Mouse (Mus musculus): ENCODE measurements around the gene Luc7l3. TPM values are rescaled to one million over a fixed set of nuclear protein-coding genes. Genes with fewer than 3 reads are reported as not detected.
A peak's percentile ranks its signal among the peaks of the same experiment; 100 is the strongest.

The Luc7l3 gene
- polyA plus RNA-seq, 2 experiments, result 96.9 to 138 TPM

DNA sequence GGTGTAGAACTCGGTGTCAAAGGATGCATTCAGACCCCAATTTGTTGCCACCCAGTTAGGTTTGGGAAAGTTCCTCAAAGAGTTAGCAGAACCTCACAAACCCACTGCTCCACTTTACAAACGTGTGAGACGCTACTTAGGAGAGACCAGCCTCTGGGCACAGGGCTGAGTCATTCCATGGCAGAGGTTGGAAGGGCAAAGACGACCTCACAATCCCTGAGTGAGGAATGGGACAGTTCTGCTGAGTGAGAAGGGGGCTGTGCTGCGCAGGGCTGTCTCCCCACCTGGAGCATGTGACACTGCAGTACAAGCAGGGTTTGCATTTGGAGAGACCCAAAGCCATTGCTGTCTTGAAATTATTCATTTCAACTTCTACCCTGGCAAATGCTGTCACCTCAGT is 39.5 kb downstream of the Luc7l3 start:
- Histone ChIP-seq H3K4me3 (replicated peaks; ENCODE audit: low read length) (no peak overlapping the region), H3K4me1 (ENCODE audit: control insufficient read depth, insufficient read depth, low read length) (0 out of 2 replicates have a peak, but pooled peaks cover 6% of the 10 kb centered on the region), H3K27ac (replicated peaks; ENCODE audit: low read depth, low read length) (no peak overlapping the region), H3K4me2 (replicated peaks; ENCODE audit: low read depth, low read length, severe bottlenecking) (no peak overlapping the region), H3K27me3 (ENCODE audit: control insufficient read depth, insufficient read depth, low read length) (no peaks in the 10 kb centered on the region), H3K9me3 (ENCODE audit: control insufficient read depth, low read length) (no peaks in the 10 kb centered on the region), H3K9ac (ENCODE audit: low read depth, low read length, severe bottlenecking) (no peak overlapping the region), H3K36me3 (ENCODE audit: control insufficient read depth, insufficient read depth, low read length) (peaks cover 25% of the 10 kb centered on the region)
- DNase-seq (ENCODE audit: low spot score) (no peak), ATAC-seq (ENCODE audit: low FRiP score, low read depth) (no peak)
- TF ChIP-seq POLR2A (IDR thresholded peaks at IDR 0.05; ENCODE audit: borderline replicate concordance, extremely low read depth, insufficient read depth, insufficient read length), result no peak
- 53% methylated on average over 5 of the region's 5 CpGs for WGBS

DNA sequence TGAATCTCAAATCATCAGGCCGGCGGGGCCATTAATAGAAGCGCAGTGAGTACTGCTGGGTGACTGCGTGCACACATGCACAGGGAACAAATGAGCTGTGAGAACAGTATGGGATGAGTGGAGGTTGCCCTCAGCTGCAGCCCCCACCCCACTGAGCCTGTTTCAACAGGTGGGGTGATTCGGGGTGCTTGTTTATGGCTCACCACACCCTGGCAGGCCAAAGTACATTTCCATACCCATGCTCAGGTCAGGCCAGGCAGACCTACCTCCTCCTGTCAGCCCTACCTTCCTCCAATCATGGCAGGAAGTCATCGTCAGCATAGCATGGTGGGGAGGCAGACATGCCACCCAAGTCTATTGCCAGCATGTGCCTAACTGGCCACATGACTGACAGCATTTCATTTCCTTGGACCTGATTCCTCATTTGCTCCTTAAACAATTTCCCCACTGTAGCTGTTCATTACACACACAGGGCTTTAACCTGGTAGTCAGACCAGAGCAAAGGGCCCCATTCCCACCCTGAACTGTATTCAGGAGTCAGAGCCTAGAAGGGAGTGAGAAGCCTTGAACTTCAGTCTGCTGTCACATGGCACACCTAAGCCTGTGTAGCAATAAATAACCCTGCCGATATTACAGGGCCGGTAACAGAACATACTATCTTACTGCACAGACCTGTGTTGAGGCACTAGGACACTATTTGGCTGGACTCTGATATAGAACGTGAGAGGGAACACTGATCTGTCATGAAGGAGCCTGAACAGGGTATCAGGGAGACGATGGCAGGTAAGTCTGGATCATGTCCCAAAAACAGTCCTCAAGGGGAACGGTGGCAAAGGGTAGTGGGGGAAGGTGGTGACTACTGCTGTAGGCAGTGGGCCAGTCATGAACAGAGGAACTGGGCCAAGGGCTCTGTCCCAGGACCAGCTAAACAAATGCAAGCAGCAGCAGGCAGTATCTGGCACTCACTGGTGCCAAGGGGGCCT is 40.3 kb downstream of the Luc7l3 start, which contains the start of gene Gm21885:
Gm21885 (plus strand) TSS at position 675 of the 983 bp plus-strand sequence.
- H3K4me1 ChIP-seq (ENCODE audit: control insufficient read depth, insufficient read depth, low read length), result peaks cover 10% of the 10 kb centered on the region; the same call in 1 of the 2 replicates
- TF ChIP-seq POLR2A (IDR thresholded peaks at IDR 0.05; ENCODE audit: borderline replicate concordance, extremely low read depth, insufficient read depth, insufficient read length), result no peak
- H3K36me3 ChIP-seq (ENCODE audit: control insufficient read depth, insufficient read depth, low read length), result peaks cover 17% of the 10 kb centered on the region
- no peaks in the 10 kb centered on the region for H3K27me3 ChIP-seq (ENCODE audit: control insufficient read depth, insufficient read depth, low read length)
- H3K27ac ChIP-seq (replicated peaks; ENCODE audit: low read depth, low read length), result no peak within 1 kb of the TSS
- H3K9me3 ChIP-seq (ENCODE audit: control insufficient read depth, low read length), result no peaks in the 10 kb centered on the region
- ATAC-seq (ENCODE audit: low FRiP score, low read depth) (no peak), DNase-seq (ENCODE audit: low spot score) (no peak)
- no peak within 1 kb of the TSS for H3K4me2 ChIP-seq (replicated peaks; ENCODE audit: low read depth, low read length, severe bottlenecking)
- WGBS, result 79% methylated on average over 11 of the region's 11 CpGs
- H3K9ac ChIP-seq (ENCODE audit: low read depth, low read length, severe bottlenecking), result no peak within 1 kb of the TSS
- H3K4me3 ChIP-seq (replicated peaks; ENCODE audit: low read length), result no peak within 1 kb of the TSS

DNA sequence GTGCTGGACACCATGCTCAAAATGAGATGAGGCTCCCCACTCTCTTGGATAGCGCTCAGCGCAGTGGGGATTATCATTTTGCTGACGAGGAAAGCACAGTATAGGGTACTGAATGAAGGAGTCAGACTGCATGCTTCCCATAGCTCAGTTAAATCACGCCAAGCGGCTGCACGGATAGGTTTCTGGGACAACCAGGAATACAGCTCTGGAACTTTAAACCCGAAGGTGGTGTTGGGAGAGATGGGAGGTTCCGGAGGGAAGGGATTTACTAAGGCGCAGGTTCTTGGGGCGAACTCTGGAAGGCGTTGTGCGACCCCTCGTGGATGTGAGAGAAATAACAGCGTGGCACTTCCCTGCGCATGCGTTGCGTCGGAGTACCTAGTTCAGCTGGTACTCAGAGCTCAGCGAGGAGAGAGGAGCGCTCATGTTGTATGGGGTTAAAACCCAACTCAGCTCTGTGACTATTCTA is 44.9 kb downstream of the Luc7l3 start:
- H3K4me2 ChIP-seq (replicated peaks; ENCODE audit: low read depth, low read length, severe bottlenecking), result peak overlapping the region; percentile 59
- WGBS, result 8% methylated on average over 20 of the region's 20 CpGs
- peaks cover 10% of the 10 kb centered on the region; the same call in 1 of the 2 replicates for H3K4me1 ChIP-seq (ENCODE audit: control insufficient read depth, insufficient read depth, low read length)
- H3K36me3 ChIP-seq (ENCODE audit: control insufficient read depth, insufficient read depth, low read length), result no peaks in the 10 kb centered on the region; the same call in 1 of the 2 replicates
- DNase-seq (ENCODE audit: low spot score) (peak; percentile 94), ATAC-seq (ENCODE audit: low FRiP score, low read depth) (peak; percentile 86)
- peak overlapping the region; percentile 25 for H3K4me3 ChIP-seq (replicated peaks; ENCODE audit: low read length)
- peak; percentile 13; the same call in 1 of the 2 replicates for TF ChIP-seq POLR2A (IDR thresholded peaks at IDR 0.05; ENCODE audit: borderline replicate concordance, extremely low read depth, insufficient read depth, insufficient read length)
- H3K27ac ChIP-seq (replicated peaks; ENCODE audit: low read depth, low read length), result no peak overlapping the region
- no peaks in the 10 kb centered on the region for H3K9me3 ChIP-seq (ENCODE audit: control insufficient read depth, low read length)
- H3K27me3 ChIP-seq (ENCODE audit: control insufficient read depth, insufficient read depth, low read length), result no peaks in the 10 kb centered on the region
- H3K9ac ChIP-seq (ENCODE audit: low read depth, low read length, severe bottlenecking), result peak overlapping the region; percentile 44

DNA sequence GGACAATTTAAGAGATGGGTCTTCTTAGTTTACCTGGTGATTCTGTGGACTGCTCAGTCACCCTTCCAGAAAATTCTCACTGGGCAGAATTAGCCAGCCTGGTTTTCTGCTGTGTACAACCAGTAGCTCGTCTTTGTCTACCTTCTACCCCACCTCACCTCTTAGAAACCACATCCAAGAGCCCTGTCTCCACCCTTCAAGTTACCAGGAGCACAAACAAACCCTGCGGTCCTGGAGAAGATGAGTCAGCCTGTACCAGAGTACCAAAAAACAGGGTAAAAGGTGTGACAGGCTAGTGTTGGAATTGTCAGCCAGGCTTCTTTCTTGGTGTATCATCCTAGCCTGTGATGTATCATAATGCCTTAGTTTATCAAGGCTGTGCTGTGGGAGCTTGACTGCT is 46.1 kb downstream of the Luc7l3 start:
- Histone ChIP-seq H3K4me1 (ENCODE audit: control insufficient read depth, insufficient read depth, low read length) (peaks cover 10% of the 10 kb centered on the region; the same call in 1 of the 2 replicates), H3K9me3 (ENCODE audit: control insufficient read depth, low read length) (no peaks in the 10 kb centered on the region), H3K9ac (ENCODE audit: low read depth, low read length, severe bottlenecking) (no peak overlapping the region), H3K4me3 (replicated peaks; ENCODE audit: low read length) (no peak overlapping the region), H3K27ac (replicated peaks; ENCODE audit: low read depth, low read length) (no peak overlapping the region), H3K4me2 (replicated peaks; ENCODE audit: low read depth, low read length, severe bottlenecking) (no peak overlapping the region), H3K27me3 (ENCODE audit: control insufficient read depth, insufficient read depth, low read length) (no peaks in the 10 kb centered on the region), H3K36me3 (ENCODE audit: control insufficient read depth, insufficient read depth, low read length) (no peaks in the 10 kb centered on the region)
- 95% methylated on average over 2 of the region's 2 CpGs for WGBS
- no peak for TF ChIP-seq POLR2A (IDR thresholded peaks at IDR 0.05; ENCODE audit: borderline replicate concordance, extremely low read depth, insufficient read depth, insufficient read length)
- no peak for DNase-seq (ENCODE audit: low spot score)
- no peak for ATAC-seq (ENCODE audit: low FRiP score, low read depth)

DNA sequence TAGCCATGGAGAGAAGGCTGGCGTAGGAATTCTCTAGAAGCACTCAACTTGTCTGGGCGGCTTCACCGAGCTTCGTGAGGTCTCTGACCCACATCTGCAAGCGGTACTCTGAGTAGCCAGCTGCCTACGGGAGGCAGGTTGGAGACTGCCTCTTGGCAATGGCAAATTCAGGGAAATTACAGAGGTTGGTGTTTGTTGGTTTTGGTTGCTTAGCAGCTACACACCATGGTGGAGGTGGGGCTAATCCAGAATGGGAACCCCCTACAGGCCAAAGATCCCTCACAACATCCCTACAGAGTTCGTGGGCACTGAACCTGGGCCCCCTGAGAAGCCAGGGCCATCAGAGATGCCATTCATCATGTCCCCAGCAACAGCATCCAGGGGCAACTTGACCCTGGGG is 46.6 kb downstream of the Luc7l3 start:
- WGBS, result 72% methylated on average over 7 of the region's 7 CpGs
- Histone ChIP-seq H3K27ac (replicated peaks; ENCODE audit: low read depth, low read length) (no peak overlapping the region), H3K4me1 (ENCODE audit: control insufficient read depth, insufficient read depth, low read length) (peaks cover 8% of the 10 kb centered on the region; the same call in 1 of the 2 replicates), H3K27me3 (ENCODE audit: control insufficient read depth, insufficient read depth, low read length) (no peaks in the 10 kb centered on the region), H3K4me2 (replicated peaks; ENCODE audit: low read depth, low read length, severe bottlenecking) (no peak overlapping the region), H3K4me3 (replicated peaks; ENCODE audit: low read length) (no peak overlapping the region), H3K9ac (ENCODE audit: low read depth, low read length, severe bottlenecking) (no peak overlapping the region), H3K36me3 (ENCODE audit: control insufficient read depth, insufficient read depth, low read length) (no peaks in the 10 kb centered on the region), H3K9me3 (ENCODE audit: control insufficient read depth, low read length) (no peaks in the 10 kb centered on the region)
- TF ChIP-seq POLR2A (IDR thresholded peaks at IDR 0.05; ENCODE audit: borderline replicate concordance, extremely low read depth, insufficient read depth, insufficient read length), result no peak
- no peak for ATAC-seq (ENCODE audit: low FRiP score, low read depth)
- no peak for DNase-seq (ENCODE audit: low spot score)
